Comparison of ENCODE assay signal across 8 mouse cellular contexts in genomic region chr11:113651907-113652273, GRCm38 (mm10). TPM values are rescaled to one million over a fixed set of nuclear protein-coding genes. Genes with fewer than 3 reads are reported as not detected.
A peak's percentile ranks its signal among the peaks of the same experiment; 100 is the strongest.
DNase-seq lines count a peak whose midpoint lies in the region; ATAC-seq lines count a peak whose summit lies in the region.

No protein-coding gene starts in this region.

- DNase-seq in heart, postnatal 4 days = peak; percentile 60
- no peak for DNase-seq in heart, postnatal 25 days (ENCODE audit: low spot score)
- DNase-seq in brain, adult 2 months (ENCODE audit: low read depth, low spot score) = peak; percentile 70
- no peak for DNase-seq in spleen, postnatal 4 days (ENCODE audit: low spot score in 2 of 2)
- DNase-seq in frontal cortex, adult 2 months (ENCODE audit: extremely low spot score in 1 of 2, low spot score in 1 of 2) = no peak

- peaks cover 53% of the 10 kb centered on the region for H3K36me3 ChIP-seq in hindbrain, embryonic 12.5 days
- peaks cover 55% of the 10 kb centered on the region for H3K36me3 ChIP-seq in liver, embryonic 12.5 days
- H3K36me3 ChIP-seq in neural tube, embryonic 12.5 days = peaks cover 54% of the 10 kb centered on the region

- WGBS in hindbrain, embryonic 12.5 days = 44% methylated on average over 8 of the region's 8 CpGs
- WGBS in liver, embryonic 12.5 days (ENCODE audit: insufficient replicate concordance) = 55% methylated on average over 8 of the region's 8 CpGs
- 48% methylated on average over 8 of the region's 8 CpGs for WGBS in neural tube, embryonic 12.5 days

- H3K9ac ChIP-seq in hindbrain, embryonic 12.5 days = no peak overlapping the region
- H3K9ac ChIP-seq in liver, embryonic 12.5 days = no peak overlapping the region
- H3K9ac ChIP-seq in neural tube, embryonic 12.5 days = no peak overlapping the region

- intact Hi-C loops in heart, postnatal 25 days (cut with DNase I) = no loop called here

- H3K9me3 ChIP-seq in hindbrain, embryonic 12.5 days (replicated peaks) = no peaks in the 10 kb centered on the region
- no peaks in the 10 kb centered on the region for H3K9me3 ChIP-seq in liver, embryonic 12.5 days (replicated peaks)
- no peaks in the 10 kb centered on the region for H3K9me3 ChIP-seq in neural tube, embryonic 12.5 days

- H3K4me2 ChIP-seq in hindbrain, embryonic 12.5 days (replicated peaks) = no peak overlapping the region
- peak overlapping the region; percentile 89; the same call in 1 of the 2 replicates for H3K4me2 ChIP-seq in liver, embryonic 12.5 days
- peak overlapping the region; percentile 20; the same call in 1 of the 2 replicates for H3K4me2 ChIP-seq in neural tube, embryonic 12.5 days (replicated peaks)

- no peak overlapping the region for H3K4me3 ChIP-seq in hindbrain, embryonic 12.5 days
- peak overlapping the region; percentile 8 for H3K4me3 ChIP-seq in liver, embryonic 12.5 days
- no peak overlapping the region for H3K4me3 ChIP-seq in neural tube, embryonic 12.5 days

- peaks cover 30% of the 10 kb centered on the region for H3K4me1 ChIP-seq in hindbrain, embryonic 12.5 days
- peaks cover 33% of the 10 kb centered on the region for H3K4me1 ChIP-seq in liver, embryonic 12.5 days
- peaks cover 34% of the 10 kb centered on the region for H3K4me1 ChIP-seq in neural tube, embryonic 12.5 days

- no peaks in the 10 kb centered on the region for H3K27me3 ChIP-seq in hindbrain, embryonic 12.5 days
- H3K27me3 ChIP-seq in liver, embryonic 12.5 days (replicated peaks) = peaks cover 11% of the 10 kb centered on the region
- H3K27me3 ChIP-seq in neural tube, embryonic 12.5 days (replicated peaks) = no peaks in the 10 kb centered on the region

- peak overlapping the region; percentile 67 for H3K27ac ChIP-seq in hindbrain, embryonic 12.5 days
- peak overlapping the region; percentile 83 for H3K27ac ChIP-seq in liver, embryonic 12.5 days
- no peak overlapping the region for H3K27ac ChIP-seq in neural tube, embryonic 12.5 days

- no peak for ATAC-seq in hindbrain, embryonic 12.5 days (ENCODE audit: low FRiP score)
- no peak for ATAC-seq in liver, embryonic 12.5 days
- peak; percentile 25; the same call in 1 of the 2 replicates for ATAC-seq in neural tube, embryonic 12.5 days (ENCODE audit: low FRiP score, low read depth)

RNA-seq across cellular contexts. Expression of gene Slc39a11, which starts 2.0 kb away (rescaled TPM):
- 1 to 10 TPM; 8.2 to 9.5 TPM for total RNA-seq in heart, postnatal 4 days (2021)
- total RNA-seq in heart, postnatal 25 days (2021) = 1 to 10 TPM; 2.7 to 3.8 TPM
- 32.3 and 33.5 TPM in 2 replicates for polyA plus RNA-seq in hindbrain, embryonic 12.5 days (2016; fragmentation: Nextera tagmentation; extraction: Ambion mirVana)
- 18.0 and 18.3 TPM in 2 replicates for polyA plus RNA-seq in liver, embryonic 12.5 days (2016; fragmentation: Nextera tagmentation; extraction: Ambion mirVana)
- polyA plus RNA-seq in neural tube, embryonic 12.5 days (2016; fragmentation: Nextera tagmentation; extraction: Ambion mirVana) = 26.1 and 26.7 TPM in 2 replicates
- 11.2 and 12.3 TPM in 2 replicates for polyA plus RNA-seq in frontal cortex, adult 2 months (2012; rRNA removed)

RNA-seq across cellular contexts. Expression of gene Cog1, which starts 2.9 kb away (rescaled TPM):
- 10 to 100 TPM; 17.5 to 19.5 TPM for total RNA-seq in heart, postnatal 4 days (2021)
- total RNA-seq in heart, postnatal 25 days (2021) = 10 to 100 TPM; 16.4 to 17.1 TPM
- polyA plus RNA-seq in hindbrain, embryonic 12.5 days (2016; fragmentation: Nextera tagmentation; extraction: Ambion mirVana) = 42.1 and 45.5 TPM in 2 replicates
- 19.4 and 21.7 TPM in 2 replicates for polyA plus RNA-seq in liver, embryonic 12.5 days (2016; fragmentation: Nextera tagmentation; extraction: Ambion mirVana)
- 44.1 and 50.7 TPM in 2 replicates for polyA plus RNA-seq in neural tube, embryonic 12.5 days (2016; fragmentation: Nextera tagmentation; extraction: Ambion mirVana)
- polyA plus RNA-seq in frontal cortex, adult 2 months (2012; rRNA removed) = 59.1 and 61.1 TPM in 2 replicates

RNA-seq across cellular contexts. Expression of gene Fam104a, which starts 32.1 kb away (rescaled TPM):
- total RNA-seq in heart, postnatal 4 days (2021) = 10 to 100 TPM; 25.2 to 27.3 TPM
- 10 to 100 TPM; 13.9 to 15.0 TPM for total RNA-seq in heart, postnatal 25 days (2021)
- polyA plus RNA-seq in hindbrain, embryonic 12.5 days (2016; fragmentation: Nextera tagmentation; extraction: Ambion mirVana) = 49.9 and 50.4 TPM in 2 replicates
- 56.1 and 58.5 TPM in 2 replicates for polyA plus RNA-seq in liver, embryonic 12.5 days (2016; fragmentation: Nextera tagmentation; extraction: Ambion mirVana)
- polyA plus RNA-seq in neural tube, embryonic 12.5 days (2016; fragmentation: Nextera tagmentation; extraction: Ambion mirVana) = 49.9 and 51.0 TPM in 2 replicates
- 27.9 and 28.8 TPM in 2 replicates for polyA plus RNA-seq in frontal cortex, adult 2 months (2012; rRNA removed)

RNA-seq across cellular contexts. Expression of gene D11Wsu47e, which starts 32.3 kb away (rescaled TPM):
- 1 to 10 TPM; 9.1 to 9.9 TPM for total RNA-seq in heart, postnatal 4 days (2021)
- total RNA-seq in heart, postnatal 25 days (2021) = 1 to 10 TPM; 6.0 to 7.1 TPM
- polyA plus RNA-seq in hindbrain, embryonic 12.5 days (2016; fragmentation: Nextera tagmentation; extraction: Ambion mirVana) = 23.8 and 25.9 TPM in 2 replicates
- polyA plus RNA-seq in liver, embryonic 12.5 days (2016; fragmentation: Nextera tagmentation; extraction: Ambion mirVana) = 14.8 and 16.0 TPM in 2 replicates
- polyA plus RNA-seq in neural tube, embryonic 12.5 days (2016; fragmentation: Nextera tagmentation; extraction: Ambion mirVana) = 21.9 and 22.8 TPM in 2 replicates
- polyA plus RNA-seq in frontal cortex, adult 2 months (2012; rRNA removed) = 12.9 and 16.4 TPM in 2 replicates

RNA-seq across cellular contexts. Expression of gene Sstr2, which starts 32.7 kb away (rescaled TPM):
- total RNA-seq in heart, postnatal 4 days (2021) = not detected
- not detected for total RNA-seq in heart, postnatal 25 days (2021)
- polyA plus RNA-seq in hindbrain, embryonic 12.5 days (2016; fragmentation: Nextera tagmentation; extraction: Ambion mirVana) = 35.3 and 37.8 TPM in 2 replicates
- 2.2 and 2.7 TPM in 2 replicates for polyA plus RNA-seq in liver, embryonic 12.5 days (2016; fragmentation: Nextera tagmentation; extraction: Ambion mirVana)
- 27.6 and 27.8 TPM in 2 replicates for polyA plus RNA-seq in neural tube, embryonic 12.5 days (2016; fragmentation: Nextera tagmentation; extraction: Ambion mirVana)
- 15.3 and 18.3 TPM in 2 replicates for polyA plus RNA-seq in frontal cortex, adult 2 months (2012; rRNA removed)

Comparison
In these comparisons a context has a peak if more than half of its experiments do, and no peak if none do; other contexts are left out.
1. DNase-seq: peak in heart, postnatal 4 days (single experiment) and brain, adult 2 months (single experiment); none in heart, postnatal 25 days (single experiment), spleen, postnatal 4 days (0 of 2) and frontal cortex, adult 2 months (0 of 2).